Mouse (Mus musculus) hindbrain, embryonic 13.5 days (tissue): ENCODE data around the gene Csf2rb. TPM values are rescaled to one million over a fixed set of nuclear protein-coding genes. Genes with fewer than 3 reads are reported as not detected.
"Not testable (repeated sequence)": the region's sequence is repeated elsewhere in the genome, so short reads cannot be mapped to it uniquely, and the experiment has no call there.

ENCODE experiments used
- ATAC-seq: fragments of 200-750 bp; cut with Nextera tagmentation; 2 replicates; pipeline ENCODE4 v1.8.0; 2017; ENCODE audit warnings: moderate TSS enrichment; ENCODE audit not compliant: low FRiP score
- H3K27ac ChIP-seq: fragments of 300-500 bp; sonication (generic); 2 replicates; pipeline ENCODE4 v1.5.1; 2015; ENCODE audit warnings: inconsistent platforms, mild to moderate bottlenecking, moderate library complexity
- H3K27me3 ChIP-seq: fragments of 300-500 bp; sonication (generic); 2 replicates; pipeline ENCODE4 v1.6.1; 2015; ENCODE audit warnings: mild to moderate bottlenecking, inconsistent platforms
- H3K36me3 ChIP-seq: fragments of 300-500 bp; sonication (generic); 2 replicates; pipeline ENCODE4 v1.6.1; 2015; ENCODE audit warnings: mild to moderate bottlenecking, inconsistent platforms
- H3K4me1 ChIP-seq: fragments of 300-500 bp; sonication (generic); replicated peaks from 2 replicates; pipeline ENCODE4 v1.6.1; 2015; ENCODE audit warnings: inconsistent platforms
- H3K4me2 ChIP-seq: fragments of 300-500 bp; sonication (generic); 2 replicates; pipeline ENCODE4 v1.6.1; 2015; ENCODE audit warnings: inconsistent platforms, mild to moderate bottlenecking, moderate library complexity
- H3K4me3 ChIP-seq: fragments of 300-500 bp; sonication (generic); 2 replicates; pipeline ENCODE4 v1.5.1; 2015; ENCODE audit warnings: mild to moderate bottlenecking, inconsistent platforms
- H3K9ac ChIP-seq: fragments of 300-500 bp; sonication (generic); 2 replicates; pipeline ENCODE4 v1.6.1; 2015; ENCODE audit warnings: mild to moderate bottlenecking, inconsistent platforms
- H3K9me3 ChIP-seq: fragments of 300-500 bp; sonication (generic); 2 replicates; pipeline ENCODE4 v1.6.1; 2016; ENCODE audit warnings: inconsistent platforms
- WGBS: fragments of 180-500 bp; shearing (Covaris S2); methylation state at CpG from one replicate; pipeline ENCODE4 v1.1.7; 2015; 5-methylcytosine and 5-hydroxymethylcytosine counted together
- polyA plus RNA-seq: library from polyadenylated mRNA; unstranded; fragments of >200 nt; fragmentation: Nextera tagmentation; extraction: Ambion mirVana; gene quantifications from 2 replicates; pipeline ENCODE4 v1.2.1, GENCODE M21; 2015

Csf2rb gene
- polyA plus RNA-seq, result 0.39 and 0.40 TPM in 2 replicates

DNA sequence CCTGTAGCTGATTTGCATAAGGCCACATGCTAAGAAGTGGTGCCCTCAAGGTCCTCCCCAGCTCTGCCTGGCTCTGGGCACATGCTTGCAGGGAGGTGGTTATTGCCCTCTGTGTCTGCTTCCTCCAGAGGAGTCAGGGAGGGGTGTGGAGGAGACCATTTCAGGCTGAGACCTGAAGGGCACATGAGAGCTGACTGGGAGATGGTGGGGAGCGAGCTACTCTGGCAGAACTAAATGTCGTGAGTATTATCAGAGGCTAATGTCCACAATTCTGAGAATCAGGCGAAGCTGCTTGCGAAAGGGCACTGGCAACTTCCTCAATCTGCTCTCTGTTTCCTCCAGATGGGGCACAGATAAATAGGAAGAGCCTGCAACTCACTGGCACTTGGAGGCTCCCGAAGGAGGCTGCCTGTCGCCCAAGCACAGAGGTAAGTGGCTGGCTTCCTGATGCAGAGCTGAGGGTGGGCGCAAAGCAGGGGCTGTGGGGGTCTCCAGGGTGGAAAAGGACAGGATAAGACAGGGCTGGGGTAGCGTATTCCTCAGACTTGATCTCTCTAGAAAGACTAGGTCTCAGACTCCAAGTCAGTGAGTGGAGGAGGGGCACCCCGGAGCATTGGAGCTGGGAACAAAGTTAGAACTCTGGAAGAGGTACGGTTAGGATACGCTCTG lies at the start of gene Csf2rb:
Gene Csf2rb, plus strand, starts transcription at position 82 of the 669 bp plus-strand sequence.
- Histone ChIP-seq H3K36me3 (no peaks in the 10 kb centered on the region), H3K9ac (no peak within 1 kb of the TSS), H3K9me3 (no peaks in the 10 kb centered on the region), H3K4me2 (no peak within 1 kb of the TSS), H3K4me3 (no peak within 1 kb of the TSS), H3K27ac (no peak within 1 kb of the TSS), H3K27me3 (no peaks in the 10 kb centered on the region), H3K4me1 (no peaks in the 10 kb centered on the region; the same call in 1 of the 2 replicates)
- 87% methylated on average over 11 of the region's 11 CpGs for WGBS
- no peak for ATAC-seq

GRCm38 (mm10) chr15:78278308-78278707 lies 47.2 kb upstream of the Csf2rb start:
- 86% methylated on average over 2 of the region's 2 CpGs for WGBS
- Histone ChIP-seq H3K4me2 (no peak overlapping the region), H3K4me3 (no peak overlapping the region), H3K36me3 (no peaks in the 10 kb centered on the region), H3K9me3 (no peaks in the 10 kb centered on the region), H3K4me1 (0 out of 2 replicates have a peak, but pooled peaks cover 3% of the 10 kb centered on the region), H3K27ac (no peak overlapping the region), H3K9ac (no peak overlapping the region), H3K27me3 (no peaks in the 10 kb centered on the region)
- no peak for ATAC-seq

DNA sequence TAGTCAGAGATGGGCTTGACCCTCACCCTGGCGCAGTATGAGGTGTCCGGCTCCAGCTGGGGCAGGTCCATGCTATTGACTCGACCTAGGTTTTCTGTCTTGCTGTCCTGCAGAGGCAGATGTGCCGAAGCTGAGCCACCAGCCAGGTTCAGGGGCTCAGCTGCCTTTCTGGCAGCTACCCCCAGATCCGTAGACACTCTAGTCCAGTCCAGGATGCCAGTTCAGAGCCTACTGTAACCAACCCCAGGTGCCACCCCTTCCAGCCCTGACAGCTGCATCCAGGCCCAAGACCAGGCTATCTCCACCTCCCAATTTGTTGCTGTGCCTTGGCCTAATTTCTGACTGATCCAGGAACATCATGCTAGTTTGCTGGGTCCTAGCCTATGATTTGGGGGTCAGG lies 37.6 kb upstream of the Csf2rb start:
- ATAC-seq, result no peak
- H3K4me3 ChIP-seq, result no peak overlapping the region
- no peaks in the 10 kb centered on the region for H3K4me1 ChIP-seq
- WGBS, result 86% methylated on average over 5 of the region's 5 CpGs
- no peaks in the 10 kb centered on the region for H3K9me3 ChIP-seq
- H3K4me2 ChIP-seq, result no peak overlapping the region
- no peaks in the 10 kb centered on the region for H3K36me3 ChIP-seq
- H3K9ac ChIP-seq, result no peak overlapping the region
- H3K27ac ChIP-seq, result no peak overlapping the region
- H3K27me3 ChIP-seq, result no peaks in the 10 kb centered on the region

DNA sequence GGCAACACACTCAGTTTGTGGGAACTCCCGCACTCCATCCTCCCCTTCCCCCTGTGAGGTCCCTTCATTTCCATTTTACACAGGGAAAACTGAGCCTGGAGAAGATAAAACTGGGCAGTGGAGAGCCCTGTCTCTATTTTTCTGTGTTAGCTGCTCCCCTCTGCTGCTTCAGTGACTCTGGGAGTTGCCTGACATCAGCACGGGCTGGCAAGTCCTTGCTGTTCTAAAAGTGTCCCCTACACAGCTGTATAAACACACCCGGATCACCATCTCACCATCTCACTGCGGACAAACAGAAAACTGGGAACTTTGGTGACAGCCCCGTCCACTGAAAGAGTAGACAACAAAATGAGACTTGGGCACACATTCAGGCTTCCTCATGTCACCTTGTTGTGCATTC lies 35.8 kb upstream of the Csf2rb start:
- not testable (repeated sequence) for H3K9me3 ChIP-seq, H3K27me3 ChIP-seq, H3K36me3 ChIP-seq, ATAC-seq, H3K4me1 ChIP-seq, H3K27ac ChIP-seq, H3K4me2 ChIP-seq, H3K9ac ChIP-seq, H3K4me3 ChIP-seq
- 72% methylated on average over 5 of the region's 5 CpGs for WGBS

DNA sequence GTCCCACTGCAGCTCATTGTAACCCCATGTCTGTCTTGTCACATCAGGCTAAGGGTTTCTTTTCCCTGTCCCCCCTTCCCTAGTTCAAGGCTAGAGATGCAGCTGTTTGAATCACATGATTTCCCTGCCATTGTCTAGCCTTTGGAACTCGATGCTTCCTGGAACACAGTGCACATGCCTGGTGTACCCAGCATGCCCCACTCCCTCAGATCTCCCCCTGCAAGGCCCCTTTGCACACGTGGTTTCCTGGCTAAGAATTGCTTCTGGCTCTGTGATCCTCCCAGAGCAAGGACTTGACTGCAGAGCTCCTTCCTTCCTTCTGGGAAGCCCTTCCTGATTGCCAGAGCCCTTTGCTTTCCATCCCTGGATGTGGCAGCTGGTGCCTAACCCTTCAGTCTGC lies 32.3 kb upstream of the Csf2rb start:
- H3K27me3 ChIP-seq, H3K36me3 ChIP-seq: not testable (repeated sequence)
- WGBS, result 6% methylated on average over 2 of the region's 2 CpGs

GRCm38 (mm10) chr15:78293716-78294115 lies 31.8 kb upstream of the Csf2rb start:
- Histone ChIP-seq H3K4me1 (no peaks in the 10 kb centered on the region), H3K4me2 (no peak overlapping the region), H3K27ac (no peak overlapping the region), H3K9me3 (no peaks in the 10 kb centered on the region), H3K36me3 (no peaks in the 10 kb centered on the region), H3K9ac (no peak overlapping the region), H3K4me3 (no peak overlapping the region), H3K27me3 (no peaks in the 10 kb centered on the region)
- 78% methylated on average over 4 of the region's 4 CpGs for WGBS
- no peak for ATAC-seq

More for the DNA sequence above, 32.3 kb upstream of the Csf2rb start:
- H3K9ac ChIP-seq, ATAC-seq, H3K4me2 ChIP-seq, H3K27ac ChIP-seq, H3K9me3 ChIP-seq, H3K4me1 ChIP-seq, H3K4me3 ChIP-seq: not testable (repeated sequence)

- no peaks in the 10 kb centered on the region for H3K4me1 ChIP-seq
- H3K4me3 ChIP-seq, result no peak overlapping the region
- 86% methylated on average over 1 of the region's 1 CpGs for WGBS
- no peak for ATAC-seq
- H3K4me2 ChIP-seq, result no peak overlapping the region
- no peaks in the 10 kb centered on the region for H3K27me3 ChIP-seq
- H3K36me3 ChIP-seq, result no peaks in the 10 kb centered on the region
- H3K9ac ChIP-seq, result no peak overlapping the region
- H3K27ac ChIP-seq, result no peak overlapping the region
- no peaks in the 10 kb centered on the region for H3K9me3 ChIP-seq
Measured at GRCm38 (mm10) chr15:78298558-78298957, 27.0 kb upstream of the Csf2rb start.

DNA sequence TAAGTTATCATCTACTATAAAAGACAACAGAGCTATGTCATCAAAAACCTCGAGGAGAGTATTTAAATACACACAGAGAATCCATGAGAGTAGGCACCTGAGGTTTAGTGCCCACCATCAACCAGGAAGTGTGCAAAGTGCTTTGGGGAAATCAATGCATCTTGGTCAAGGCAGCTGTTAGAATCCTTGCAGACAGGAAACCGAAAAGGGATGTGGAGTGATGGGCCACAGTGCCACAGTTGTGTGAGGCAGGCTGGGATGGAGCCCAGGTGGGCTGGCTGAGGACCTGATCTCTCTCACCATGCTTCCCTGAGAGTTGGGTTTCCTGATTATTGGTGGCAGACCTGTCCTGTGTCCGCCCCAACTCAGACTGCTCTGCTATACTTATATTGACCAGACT lies 25.9 kb upstream of the Csf2rb start:
- WGBS, result 78% methylated on average over 3 of the region's 3 CpGs
- H3K9me3 ChIP-seq, result no peaks in the 10 kb centered on the region
- no peak overlapping the region for H3K4me2 ChIP-seq
- H3K4me1 ChIP-seq, result no peaks in the 10 kb centered on the region
- ATAC-seq, result no peak
- no peaks in the 10 kb centered on the region for H3K27me3 ChIP-seq
- no peak overlapping the region for H3K27ac ChIP-seq
- no peaks in the 10 kb centered on the region for H3K36me3 ChIP-seq
- no peak overlapping the region for H3K4me3 ChIP-seq
- H3K9ac ChIP-seq, result no peak overlapping the region

- Histone ChIP-seq H3K9me3 (no peaks in the 10 kb centered on the region), H3K27ac (no peak overlapping the region), H3K4me3 (no peak overlapping the region), H3K9ac (no peak overlapping the region), H3K27me3 (no peaks in the 10 kb centered on the region), H3K4me1 (no peaks in the 10 kb centered on the region), H3K36me3 (no peaks in the 10 kb centered on the region), H3K4me2 (no peak overlapping the region)
- ATAC-seq, result no peak
Measured at GRCm38 (mm10) chr15:78300773-78301172, 24.8 kb upstream of the Csf2rb start.

GRCm38 (mm10) chr15:78302718-78303117 lies 22.8 kb upstream of the Csf2rb start:
- no peak overlapping the region for H3K9ac ChIP-seq
- no peak for ATAC-seq
- no peaks in the 10 kb centered on the region for H3K9me3 ChIP-seq
- H3K27me3 ChIP-seq, result no peaks in the 10 kb centered on the region
- H3K4me2 ChIP-seq, result no peak overlapping the region
- no peak overlapping the region for H3K27ac ChIP-seq
- 97% methylated on average over 4 of the region's 4 CpGs for WGBS
- H3K4me1 ChIP-seq, result no peaks in the 10 kb centered on the region
- H3K4me3 ChIP-seq, result no peak overlapping the region
- H3K36me3 ChIP-seq, result no peaks in the 10 kb centered on the region

- H3K4me3 ChIP-seq, result no peak overlapping the region
- no peaks in the 10 kb centered on the region for H3K27me3 ChIP-seq
- no peak overlapping the region for H3K4me2 ChIP-seq
- H3K27ac ChIP-seq, result no peak overlapping the region
- no peaks in the 10 kb centered on the region for H3K4me1 ChIP-seq
- H3K9ac ChIP-seq, result no peak overlapping the region
- WGBS, result 90% methylated on average over 6 of the region's 6 CpGs
- H3K9me3 ChIP-seq, result no peaks in the 10 kb centered on the region
- no peak for ATAC-seq
- H3K36me3 ChIP-seq, result no peaks in the 10 kb centered on the region
Measured at GRCm38 (mm10) chr15:78303665-78304233, 21.8 kb upstream of the Csf2rb start.

- no peak within 1 kb of the TSS for H3K9ac ChIP-seq
- 83% methylated on average over 10 of the region's 10 CpGs for WGBS
- no peak within 1 kb of the TSS for H3K27ac ChIP-seq
- H3K4me2 ChIP-seq, result no peak within 1 kb of the TSS
- no peaks in the 10 kb centered on the region for H3K27me3 ChIP-seq
- H3K36me3 ChIP-seq, result no peaks in the 10 kb centered on the region
- H3K4me3 ChIP-seq, result no peak within 1 kb of the TSS
- no peak for ATAC-seq
- H3K9me3 ChIP-seq, result no peaks in the 10 kb centered on the region
- no peaks in the 10 kb centered on the region for H3K4me1 ChIP-seq
Measured at GRCm38 (mm10) chr15:78305341-78305933, 20.1 kb upstream of the Csf2rb start, which contains the start of gene Csf2rb2. Gene Csf2rb2, minus strand, starts transcription at chr15:78305721.

- no peaks in the 10 kb centered on the region for H3K9me3 ChIP-seq
- 52% methylated on average over 5 of the region's 5 CpGs for WGBS
- no peak overlapping the region for H3K4me3 ChIP-seq
- H3K9ac ChIP-seq, result no peak overlapping the region
- no peaks in the 10 kb centered on the region for H3K27me3 ChIP-seq
- peaks cover 5% of the 10 kb centered on the region; the same call in 1 of the 2 replicates for H3K4me1 ChIP-seq
- H3K36me3 ChIP-seq, result no peaks in the 10 kb centered on the region
- no peak overlapping the region for H3K27ac ChIP-seq
- no peak for ATAC-seq
- H3K4me2 ChIP-seq, result no peak overlapping the region
Measured at GRCm38 (mm10) chr15:78309865-78310264, 15.7 kb upstream of the Csf2rb start.
